Mouse (Mus musculus) stomach, postnatal 0 days (tissue): ENCODE data around the gene Gtf2ird2.

Experiments used
- CTCF ChIP-seq: IDR thresholded peaks from 2 replicates; pipeline ENCODE4 v1.5.1; 2016; ENCODE audit warnings: antibody characterized with exemption, low read depth, mild to moderate bottlenecking, moderate library complexity
- EP300 ChIP-seq: optimal IDR thresholded peaks from 2 replicates; pipeline ENCODE3; 2016; ENCODE audit warnings: antibody characterized with exemption

DNA sequence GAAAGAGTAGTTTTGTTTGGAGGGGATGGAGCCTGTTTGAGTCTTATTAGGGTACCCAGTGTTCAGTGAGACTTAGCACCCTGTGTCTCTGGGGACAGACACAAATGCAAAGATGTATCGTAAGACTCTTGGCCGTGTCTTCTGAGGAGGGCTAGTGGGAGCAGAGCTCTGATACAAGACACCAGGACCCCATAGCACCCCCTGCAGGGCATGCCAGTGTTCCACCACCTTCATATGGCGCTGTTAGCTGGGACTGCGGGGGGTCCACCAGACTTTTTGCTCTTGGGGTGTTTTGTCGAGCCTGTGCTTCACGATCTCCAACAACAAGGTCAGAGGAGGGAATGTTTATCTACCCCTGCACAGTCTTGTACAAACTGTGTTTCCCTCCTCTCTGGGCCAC, 44.4 kb upstream of the Gtf2ird2 start:
- peak; percentile 25; the same call in 1 of the 2 replicates for TF ChIP-seq CTCF
- no peak for TF ChIP-seq EP300
